10 mouse cellular contexts compared by ENCODE assay signal in the genomic region with DNA sequence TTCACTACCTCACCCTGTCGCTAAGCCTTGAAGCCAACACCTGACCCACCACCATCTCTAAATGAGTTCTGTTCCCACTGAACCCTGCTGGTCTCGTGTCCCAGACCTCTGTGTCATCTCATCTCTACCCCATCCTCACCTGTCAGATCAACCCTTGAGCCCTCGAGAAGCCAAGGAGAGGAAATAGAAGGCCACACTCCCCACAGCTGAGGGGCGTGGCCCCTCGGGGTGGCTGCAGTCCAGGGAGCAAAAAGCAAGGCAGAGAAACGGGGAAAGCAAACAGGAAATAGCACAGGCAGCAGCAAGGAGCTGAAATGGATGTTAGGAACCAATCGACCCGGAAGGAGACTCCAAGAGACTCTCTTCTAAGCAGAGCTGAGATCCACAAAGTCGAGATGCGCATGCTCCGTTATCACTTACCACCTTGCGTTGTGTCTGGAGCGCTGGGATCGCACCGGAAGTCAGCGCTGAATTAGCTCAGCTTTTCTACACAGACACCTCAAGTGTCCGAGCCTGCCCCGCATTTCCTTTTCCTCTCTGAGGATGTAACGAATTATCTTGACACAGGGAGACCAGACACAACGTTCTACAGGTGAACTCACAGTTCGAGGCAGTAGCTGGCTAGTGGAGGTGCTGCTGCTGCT. TPM values are rescaled to one million over a fixed set of nuclear protein-coding genes. Genes with fewer than 3 reads are reported as not detected.
A peak's percentile ranks its signal among the peaks of the same experiment; 100 is the strongest.
DNase-seq lines count a peak whose midpoint lies in the region; ATAC-seq and TF ChIP-seq lines count a peak whose summit lies in the region.
"Had no signal": no experiment of that assay in that cellular context is flagged by ENCODE, and none has a peak within 500 bp of the region (broad histone marks: within the 10 kb centered on the region; RNA-seq: fewer than 3 reads in every experiment).

No protein-coding gene starts in this region.

- no peaks in the 10 kb centered on the region for H3K4me1 ChIP-seq in heart, embryonic 16.5 days (ENCODE audit: control insufficient read depth, insufficient read depth, low read length)
- H3K4me1 ChIP-seq in heart, adult 2 months (ENCODE audit: control insufficient read depth, insufficient read depth, low read length) = peaks cover 4% of the 10 kb centered on the region
- H3K4me1 ChIP-seq in hindbrain, embryonic 13.5 days (replicated peaks) = peaks cover 20% of the 10 kb centered on the region

- H3K27ac ChIP-seq in heart, embryonic 16.5 days (ENCODE audit: low read length) = no peak overlapping the region
- H3K27ac ChIP-seq in heart, adult 2 months = no peak overlapping the region
- H3K27ac ChIP-seq in macrophage = peak overlapping the region; percentile 13; the same call in 1 of the 2 replicates
- no peak overlapping the region for H3K27ac ChIP-seq in hindbrain, embryonic 13.5 days
- H3K27ac ChIP-seq: hindbrain, postnatal 0 days; midbrain, embryonic 12.5 days had no signal

- no peak for ATAC-seq in heart, embryonic 16.5 days (replicated peaks; ENCODE audit: extremely low read depth, insufficient read depth, low FRiP score)
- no peak for ATAC-seq in hindbrain, embryonic 13.5 days (ENCODE audit: low FRiP score)
- ATAC-seq: hindbrain, postnatal 0 days had no signal

- DNase-seq in heart, adult 2 months = no peak
- peak; percentile 47 for DNase-seq in CD4-positive, CD25-positive, alpha-beta regulatory T cell, adult 2 months (ENCODE audit: low read depth, low spot score)
- peak; percentile 35 for DNase-seq in T-cell, adult 2 months (ENCODE audit: low spot score)
- no peak for DNase-seq in frontal cortex, postnatal 36 days (ENCODE audit: low spot score in 2 of 2)
- no peak for DNase-seq in gastrocnemius, postnatal 36 days

- H3K9me3 ChIP-seq in heart, embryonic 16.5 days (replicated peaks; ENCODE audit: control insufficient read depth, low read length) = no peaks in the 10 kb centered on the region
- H3K9me3 ChIP-seq in hindbrain, embryonic 13.5 days = no peaks in the 10 kb centered on the region
- H3K9me3 ChIP-seq: midbrain, embryonic 12.5 days had no signal

- intact Hi-C loops in heart, adult 2 months (cut with DNase I) = no loop called here
- intact Hi-C loops in gastrocnemius, postnatal 36 days (cut with DNase I) = no loop called here

- TF ChIP-seq EP300 in heart, adult 2 months (IDR thresholded peaks at IDR 0.05; ENCODE audit: insufficient read depth, low read depth, low read length) = no peak

- peak overlapping the region; percentile 13; the same call in 1 of the 2 replicates for H3K4me3 ChIP-seq in heart, embryonic 16.5 days (ENCODE audit: low read length)
- no peak overlapping the region for H3K4me3 ChIP-seq in heart, adult 2 months
- H3K4me3 ChIP-seq in macrophage (ENCODE audit: inconsistent target) = peak overlapping the region; percentile 6; the same call in 1 of the 2 replicates
- no peak overlapping the region for H3K4me3 ChIP-seq in hindbrain, embryonic 13.5 days
- H3K4me3 ChIP-seq: midbrain, embryonic 12.5 days had no signal

- TF ChIP-seq CTCF in heart, adult 2 months (IDR thresholded peaks at IDR 0.05) = no peak

- H3K36me3 ChIP-seq in heart, embryonic 16.5 days (ENCODE audit: control insufficient read depth, insufficient read depth) = no peaks in the 10 kb centered on the region
- H3K36me3 ChIP-seq in heart, adult 2 months (ENCODE audit: control insufficient read depth, insufficient read depth, low read length) = no peaks in the 10 kb centered on the region
- no peaks in the 10 kb centered on the region for H3K36me3 ChIP-seq in macrophage (ENCODE audit: inconsistent target)
- no peaks in the 10 kb centered on the region for H3K36me3 ChIP-seq in hindbrain, embryonic 13.5 days
- H3K36me3 ChIP-seq: midbrain, embryonic 12.5 days had no signal

- H3K9ac ChIP-seq in heart, embryonic 16.5 days (ENCODE audit: low read length) = no peak overlapping the region
- H3K9ac ChIP-seq in heart, adult 2 months (ENCODE audit: low read depth, low read length) = no peak overlapping the region
- no peak overlapping the region for H3K9ac ChIP-seq in hindbrain, embryonic 13.5 days
- H3K9ac ChIP-seq: midbrain, embryonic 12.5 days had no signal

- no peaks in the 10 kb centered on the region; the same call in 1 of the 2 replicates for H3K27me3 ChIP-seq in heart, embryonic 16.5 days (ENCODE audit: control insufficient read depth, insufficient read depth, low read length)
- H3K27me3 ChIP-seq in heart, adult 2 months (ENCODE audit: control insufficient read depth, insufficient read depth, low read length) = no peaks in the 10 kb centered on the region
- 0 out of 2 replicates have a peak, but pooled peaks cover 4% of the 10 kb centered on the region for H3K27me3 ChIP-seq in hindbrain, embryonic 13.5 days

- WGBS in heart, embryonic 16.5 days = 32% methylated on average over 21 of the region's 21 CpGs
- WGBS in heart, adult 2 months = 29% methylated on average over 21 of the region's 21 CpGs
- 27% methylated on average over 21 of the region's 21 CpGs for WGBS in macrophage (ENCODE audit: missing documents)
- WGBS in hindbrain, embryonic 13.5 days = 65% methylated on average over 21 of the region's 21 CpGs

- no peak for TF ChIP-seq POLR2A in heart, adult 2 months (IDR thresholded peaks at IDR 0.05; ENCODE audit: insufficient read depth, low read depth, low read length)

- peak overlapping the region; percentile 50 for H3K4me2 ChIP-seq in heart, embryonic 16.5 days (ENCODE audit: low read depth, low read length)
- no peak overlapping the region for H3K4me2 ChIP-seq in hindbrain, embryonic 13.5 days
- H3K4me2 ChIP-seq: midbrain, embryonic 12.5 days had no signal

- no peaks in the 10 kb centered on the region for H3K79me2 ChIP-seq in heart, adult 2 months (replicated peaks; ENCODE audit: control insufficient read depth, insufficient read depth, low read length)
- no peaks in the 10 kb centered on the region for H3K79me2 ChIP-seq in macrophage (ENCODE audit: inconsistent target)

RNA-seq across cellular contexts. Expression of a gene that starts 18.4 kb away (rescaled TPM):
- 28.6 and 32.2 TPM in 2 replicates for polyA plus RNA-seq in heart, embryonic 16.5 days (2015; fragmentation: Nextera tagmentation; extraction: Ambion mirVana)
- 1 to 10 TPM; 7.7 to 8.4 TPM for total RNA-seq in heart, adult 2 months (2021)
- 10.6 and 12.7 TPM in 2 replicates for polyA plus RNA-seq in heart, adult 2 months (2012; rRNA removed)
- 10 to 100 TPM in 1 of 26 experiments, 1 to 10 TPM in 19, under 1 TPM in 2, not detected in 4; 0.58 to 11.0 (median 4.3) TPM for total RNA-seq in macrophage (2018; cell fraction: chromatin; rRNA removed)
- total RNA-seq in macrophage (2018; cell fraction: cytosol; rRNA removed) = 1 to 10 TPM; 1.5 to 5.9 (median 3.9) TPM
- 10 to 100 TPM in 1 of 26 experiments, 1 to 10 TPM in 21, under 1 TPM in 4; 0.63 to 10.3 (median 2.8) TPM for total RNA-seq in macrophage (2018; cell fraction: nucleus; rRNA removed)
- 3.6 to 7.4 TPM (median 5.6 TPM) in 3 replicates for polyA plus RNA-seq in macrophage (2018)
- 10 to 100 TPM; 10.5 to 11.7 TPM for total RNA-seq in gastrocnemius, postnatal 36 days (2021)
- polyA plus RNA-seq in hindbrain, embryonic 13.5 days (2015; fragmentation: Nextera tagmentation; extraction: Ambion mirVana) = 73.9 and 74.8 TPM in 2 replicates

Comparison
In these comparisons a context has a peak if more than half of its experiments do, and no peak if none do; other contexts are left out.
1. H3K4me3 ChIP-seq: peak in heart, embryonic 16.5 days (single experiment) and macrophage (single experiment); none in heart, adult 2 months (single experiment) and hindbrain, embryonic 13.5 days (single experiment).
2. DNase-seq: peak in CD4-positive, CD25-positive, alpha-beta regulatory T cell, adult 2 months (single experiment) and T-cell, adult 2 months (single experiment); none in heart, adult 2 months (0 of 2), frontal cortex, postnatal 36 days (0 of 2) and gastrocnemius, postnatal 36 days (0 of 2).